Mouse (Mus musculus): Measurements from ENCODE around the gene 1700067K01Rik. TPM values are rescaled to one million over a fixed set of nuclear protein-coding genes. Genes with fewer than 3 reads are reported as not detected.

1700067K01Rik gene
- polyA plus RNA-seq, 1 experiment, result 0.91 TPM

DNA sequence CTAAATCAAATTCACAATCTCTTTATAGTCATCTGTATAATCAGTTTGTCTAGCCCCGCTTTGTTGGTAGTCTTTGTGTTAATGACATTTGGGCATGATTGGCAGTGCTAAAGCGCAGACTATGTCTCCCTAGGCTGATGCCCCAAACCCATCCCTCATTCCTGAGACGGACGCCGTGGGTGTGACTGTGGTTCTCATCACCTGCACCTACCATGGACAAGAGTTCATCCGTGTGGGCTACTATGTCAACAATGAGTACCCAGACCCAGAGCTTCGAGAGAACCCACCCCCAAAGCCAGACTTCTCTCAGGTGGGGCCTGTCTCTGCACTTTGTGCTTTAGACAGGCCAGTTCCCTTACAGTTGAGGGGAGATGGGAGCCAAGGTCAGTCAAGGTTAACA lies 33.6 kb upstream of the 1700067K01Rik start:
- Histone ChIP-seq H3K27me3 (ENCODE audit: control insufficient read depth, insufficient read depth, low read length) (no peaks in the 10 kb centered on the region), H3K27ac (ENCODE audit: insufficient read depth, low read depth, low read length) (no peak overlapping the region), H3K4me3 (ENCODE audit: low read depth, low read length) (no peak overlapping the region), H3K4me1 (ENCODE audit: control insufficient read depth, insufficient read depth, insufficient read length, low read length) (0 out of 2 replicates have a peak, but pooled peaks cover 2% of the 10 kb centered on the region), H3K36me3 (ENCODE audit: control insufficient read depth, insufficient read depth, low read length) (0 out of 2 replicates have a peak, but pooled peaks cover 2% of the 10 kb centered on the region)
- 92% methylated on average over 7 of the region's 7 CpGs for WGBS
- TF ChIP-seq CTCF (IDR thresholded peaks at IDR 0.05; ENCODE audit: extremely low read depth, insufficient read length, insufficient replicate concordance, low read depth, low read length), result no peak
- TF ChIP-seq POLR2A (IDR thresholded peaks at IDR 0.05; ENCODE audit: low read depth, low read length), result no peak

DNA sequence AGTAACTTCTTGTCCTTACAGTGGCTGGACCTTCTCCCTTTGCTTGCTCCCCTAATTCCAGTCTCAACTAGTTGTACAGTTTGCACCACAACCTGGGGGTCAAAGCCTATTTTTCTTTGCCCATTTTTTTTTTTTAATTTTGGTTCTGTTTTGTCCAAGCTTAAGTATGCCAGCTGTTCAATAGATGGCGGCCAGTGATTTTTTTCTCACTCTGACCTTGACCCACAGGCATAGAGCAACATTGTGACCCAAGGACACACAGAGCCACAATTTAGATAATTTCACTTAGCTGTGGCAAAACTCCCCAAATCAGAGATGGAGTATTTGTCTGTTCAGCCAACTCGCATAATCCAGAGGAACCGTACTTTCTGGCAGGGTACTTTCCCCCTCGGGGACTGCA lies 30.2 kb upstream of the 1700067K01Rik start:
- Histone ChIP-seq H3K4me3 (ENCODE audit: low read depth, low read length) (no peak overlapping the region), H3K27me3 (ENCODE audit: control insufficient read depth, insufficient read depth, low read length) (no peaks in the 10 kb centered on the region), H3K27ac (ENCODE audit: insufficient read depth, low read depth, low read length) (no peak overlapping the region), H3K36me3 (ENCODE audit: control insufficient read depth, insufficient read depth, low read length) (0 out of 2 replicates have a peak, but pooled peaks cover 2% of the 10 kb centered on the region), H3K4me1 (ENCODE audit: control insufficient read depth, insufficient read depth, insufficient read length, low read length) (0 out of 2 replicates have a peak, but pooled peaks cover 9% of the 10 kb centered on the region)
- 89% methylated on average over 4 of the region's 4 CpGs for WGBS
- TF ChIP-seq POLR2A (IDR thresholded peaks at IDR 0.05; ENCODE audit: low read depth, low read length) (no peak), CTCF (IDR thresholded peaks at IDR 0.05; ENCODE audit: extremely low read depth, insufficient read length, insufficient replicate concordance, low read depth, low read length) (no peak)

DNA sequence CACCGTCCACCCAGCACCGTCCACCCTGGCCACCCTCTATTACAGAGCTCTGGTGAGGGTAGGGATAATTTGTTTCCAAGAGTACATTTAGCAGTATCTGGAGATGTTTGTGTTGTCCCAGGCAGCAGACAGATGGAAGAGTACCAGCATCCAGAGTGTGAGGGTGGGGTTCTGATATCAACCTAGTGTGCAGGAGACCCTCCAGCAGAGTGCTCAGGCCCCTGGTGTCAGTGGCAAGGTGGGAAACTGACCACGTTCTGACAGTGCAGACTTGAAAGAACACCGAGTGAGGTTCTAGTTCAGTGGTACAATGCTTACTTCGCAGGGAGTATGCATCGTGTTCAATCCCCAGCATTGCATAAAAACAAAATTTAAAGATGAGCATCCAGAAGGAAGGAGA lies 29.6 kb upstream of the 1700067K01Rik start:
- no peak overlapping the region for H3K4me3 ChIP-seq (ENCODE audit: low read depth, low read length)
- WGBS, result 73% methylated on average over 6 of the region's 6 CpGs
- 0 out of 2 replicates have a peak, but pooled peaks cover 1% of the 10 kb centered on the region for H3K36me3 ChIP-seq (ENCODE audit: control insufficient read depth, insufficient read depth, low read length)
- no peaks in the 10 kb centered on the region for H3K27me3 ChIP-seq (ENCODE audit: control insufficient read depth, insufficient read depth, low read length)
- TF ChIP-seq POLR2A (IDR thresholded peaks at IDR 0.05; ENCODE audit: low read depth, low read length), result no peak
- no peak for TF ChIP-seq CTCF (IDR thresholded peaks at IDR 0.05; ENCODE audit: extremely low read depth, insufficient read length, insufficient replicate concordance, low read depth, low read length)
- 0 out of 2 replicates have a peak, but pooled peaks cover 9% of the 10 kb centered on the region for H3K4me1 ChIP-seq (ENCODE audit: control insufficient read depth, insufficient read depth, insufficient read length, low read length)
- H3K27ac ChIP-seq (ENCODE audit: insufficient read depth, low read depth, low read length), result peak overlapping the region; percentile 62

DNA sequence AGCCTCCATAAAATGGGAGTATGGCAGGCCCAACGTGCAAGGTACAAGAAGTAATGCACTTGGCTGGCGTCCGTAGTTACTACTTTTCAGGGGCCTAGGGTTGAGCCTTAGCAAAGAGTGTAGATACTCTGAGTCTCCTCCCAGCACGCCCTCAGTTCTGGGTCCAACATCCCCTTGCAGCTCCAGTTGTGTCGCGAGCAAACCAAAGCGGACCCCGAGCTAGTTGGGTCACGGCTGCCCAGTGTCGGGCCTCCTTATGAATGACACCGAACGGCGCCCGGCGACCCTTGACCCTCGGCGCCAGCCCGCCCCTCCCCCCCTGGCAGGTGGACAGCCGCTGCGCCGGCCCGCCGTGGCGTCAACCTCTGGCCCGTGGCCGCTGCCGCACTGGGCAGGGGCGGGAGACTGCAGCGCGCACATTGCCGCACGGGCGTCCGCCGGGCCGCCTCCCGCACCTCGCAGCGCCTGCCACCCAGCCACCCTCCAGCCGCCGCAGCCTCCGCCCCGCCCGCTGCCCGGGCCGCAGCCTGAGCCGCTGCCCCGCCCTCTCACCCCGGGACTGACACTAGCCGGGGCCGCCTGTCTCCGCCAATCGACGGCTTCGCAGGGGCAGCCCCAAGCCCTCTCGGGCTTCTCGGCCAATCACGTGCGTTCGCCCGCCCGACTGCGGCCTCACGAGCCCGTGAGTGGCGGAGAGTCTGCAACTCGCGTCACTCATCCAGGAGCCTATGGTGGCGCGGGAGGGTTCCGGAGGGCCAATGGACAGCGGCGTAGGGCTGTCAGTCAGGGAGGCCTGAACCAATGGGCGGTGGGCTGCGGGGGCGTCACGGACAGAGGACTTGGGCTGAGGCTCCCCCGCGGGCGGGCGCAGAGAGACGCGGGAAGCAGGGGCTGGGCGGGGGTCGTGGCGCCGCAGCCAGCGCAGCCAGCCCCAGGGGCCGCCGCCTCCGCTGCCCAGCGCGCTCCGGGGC lies 28.9 kb upstream of the 1700067K01Rik start, which contains the start of gene Prkaca:
TSS of gene Prkaca (plus strand) at position 844 of the 971 bp plus-strand sequence.
- Histone ChIP-seq H3K27ac (ENCODE audit: insufficient read depth, low read depth, low read length) (peak within 1 kb of the TSS; percentile 62), H3K4me1 (ENCODE audit: control insufficient read depth, insufficient read depth, insufficient read length, low read length) (peaks cover 12% of the 10 kb centered on the region; the same call in 1 of the 2 replicates), H3K36me3 (ENCODE audit: control insufficient read depth, insufficient read depth, low read length) (no peaks in the 10 kb centered on the region), H3K27me3 (ENCODE audit: control insufficient read depth, insufficient read depth, low read length) (no peaks in the 10 kb centered on the region), H3K4me3 (ENCODE audit: low read depth, low read length) (peak within 1 kb of the TSS; percentile 95)
- WGBS, result 1% methylated on average over 93 of the region's 94 CpGs
- 0 out of 2 replicates have a peak, but pooled peaks have one; percentile 58 for TF ChIP-seq POLR2A (IDR thresholded peaks at IDR 0.05; ENCODE audit: low read depth, low read length)
- TF ChIP-seq CTCF (IDR thresholded peaks at IDR 0.05; ENCODE audit: extremely low read depth, insufficient read length, insufficient replicate concordance, low read depth, low read length), result no peak

DNA sequence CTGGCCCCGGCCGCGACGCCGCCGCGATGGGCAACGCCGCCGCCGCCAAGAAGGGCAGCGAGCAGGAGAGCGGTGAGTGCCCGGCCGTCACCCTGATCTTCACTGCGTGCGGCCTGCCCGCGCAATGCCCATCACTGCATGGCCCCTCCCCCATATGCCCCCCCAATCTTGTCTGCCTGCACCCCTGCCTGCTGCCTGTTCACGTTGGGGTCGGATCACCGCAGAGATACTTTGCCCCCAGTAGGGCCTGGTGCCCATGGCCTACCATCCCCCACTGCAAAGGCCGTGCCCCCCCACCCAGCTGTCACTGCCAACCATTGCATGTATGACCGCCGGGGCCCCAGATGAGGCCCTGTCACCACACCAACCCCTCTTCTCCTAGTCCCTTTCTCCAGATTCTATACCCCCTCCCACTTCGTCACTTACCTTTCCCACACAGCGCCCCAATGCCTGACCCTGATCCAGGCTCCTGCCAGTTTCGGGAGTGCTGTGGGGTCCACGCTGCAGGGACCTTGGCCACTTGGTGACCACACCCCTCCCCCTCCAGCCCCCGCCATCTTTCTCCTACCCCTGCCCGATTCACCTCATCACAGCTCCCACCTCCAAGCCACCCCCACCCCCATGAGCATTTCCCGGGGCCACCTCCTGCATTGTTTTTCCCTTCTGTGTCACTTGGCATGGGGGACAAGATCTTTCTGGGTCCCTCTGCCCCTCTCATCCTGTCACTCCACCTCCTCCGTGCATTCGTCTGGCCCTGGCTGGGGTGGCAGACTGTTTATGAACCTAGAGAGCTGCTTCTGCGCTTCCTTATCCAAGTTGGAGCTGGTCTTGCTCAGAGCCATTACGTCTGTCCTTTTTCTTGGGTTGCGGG lies 27.9 kb upstream of the 1700067K01Rik start:
- no peaks in the 10 kb centered on the region for H3K36me3 ChIP-seq (ENCODE audit: control insufficient read depth, insufficient read depth, low read length)
- 8% methylated on average over 37 of the region's 37 CpGs for WGBS
- H3K27ac ChIP-seq (ENCODE audit: insufficient read depth, low read depth, low read length), result no peak overlapping the region
- no peaks in the 10 kb centered on the region for H3K27me3 ChIP-seq (ENCODE audit: control insufficient read depth, insufficient read depth, low read length)
- TF ChIP-seq POLR2A (IDR thresholded peaks at IDR 0.05; ENCODE audit: low read depth, low read length) (no peak), CTCF (IDR thresholded peaks at IDR 0.05; ENCODE audit: extremely low read depth, insufficient read length, insufficient replicate concordance, low read depth, low read length) (no peak)
- H3K4me3 ChIP-seq (ENCODE audit: low read depth, low read length), result peak overlapping the region; percentile 95
- peaks cover 15% of the 10 kb centered on the region; the same call in 1 of the 2 replicates for H3K4me1 ChIP-seq (ENCODE audit: control insufficient read depth, insufficient read depth, insufficient read length, low read length)

DNA sequence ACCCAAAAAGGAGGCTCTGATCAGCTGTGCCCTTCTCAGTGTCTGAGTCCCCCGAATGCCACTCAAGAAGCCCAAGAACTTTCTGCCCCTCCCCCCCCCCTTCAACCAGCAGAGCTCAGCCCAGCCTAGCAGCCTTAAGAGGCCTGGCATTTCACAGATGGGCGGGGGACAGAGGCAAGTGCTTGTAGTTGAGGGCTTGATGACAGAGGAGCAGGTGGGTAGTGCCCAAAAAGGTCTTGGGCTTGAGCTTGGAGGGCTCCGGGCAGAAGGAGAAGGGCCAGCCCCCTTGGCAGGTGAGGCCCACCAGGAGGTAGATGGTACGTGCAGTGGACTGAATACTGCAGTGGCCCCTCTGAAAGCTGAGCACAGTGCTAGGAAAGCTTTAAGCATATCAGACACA lies 26.8 kb upstream of the 1700067K01Rik start:
- Histone ChIP-seq H3K36me3 (ENCODE audit: control insufficient read depth, insufficient read depth, low read length) (no peaks in the 10 kb centered on the region), H3K27ac (ENCODE audit: insufficient read depth, low read depth, low read length) (no peak overlapping the region), H3K27me3 (ENCODE audit: control insufficient read depth, insufficient read depth, low read length) (no peaks in the 10 kb centered on the region), H3K4me3 (ENCODE audit: low read depth, low read length) (no peak overlapping the region), H3K4me1 (ENCODE audit: control insufficient read depth, insufficient read depth, insufficient read length, low read length) (peaks cover 15% of the 10 kb centered on the region; the same call in 1 of the 2 replicates)
- TF ChIP-seq POLR2A (IDR thresholded peaks at IDR 0.05; ENCODE audit: low read depth, low read length) (no peak), CTCF (IDR thresholded peaks at IDR 0.05; ENCODE audit: extremely low read depth, insufficient read length, insufficient replicate concordance, low read depth, low read length) (no peak)
- WGBS, result 86% methylated on average over 4 of the region's 4 CpGs

Measured in small intestine, adult 2 months (tissue).